Mouse (Mus musculus): ENCODE data around the gene Drp2.

The Drp2 gene

GRCm38 (mm10) chrX:134403863-134404583 is at the start of gene Drp2:
Drp2 (plus strand) TSS chrX:134404551.
- DNase-seq (ENCODE audit: low read depth, low spot score), result no peak

- DNase-seq (ENCODE audit: low read depth, low spot score), result no peak
Observed at GRCm38 (mm10) chrX:134359336-134359735, 45.0 kb upstream of the Drp2 start.

GRCm38 (mm10) chrX:134362156-134362555 is 42.2 kb upstream of the Drp2 start:
- no peak for DNase-seq (ENCODE audit: low read depth, low spot score)

GRCm38 (mm10) chrX:134365421-134365820 is 38.9 kb upstream of the Drp2 start:
- no peak for DNase-seq (ENCODE audit: low read depth, low spot score)

GRCm38 (mm10) chrX:134366547-134366946 is 37.8 kb upstream of the Drp2 start:
- no peak for DNase-seq (ENCODE audit: low read depth, low spot score)

- no peak for DNase-seq (ENCODE audit: low read depth, low spot score)
Observed at GRCm38 (mm10) chrX:134371279-134371678, 33.1 kb upstream of the Drp2 start.

- no peak for DNase-seq (ENCODE audit: low read depth, low spot score)
Observed at GRCm38 (mm10) chrX:134374190-134374589, 30.2 kb upstream of the Drp2 start.

- no peak for DNase-seq (ENCODE audit: low read depth, low spot score)
Observed at GRCm38 (mm10) chrX:134384896-134385295, 19.5 kb upstream of the Drp2 start.

- DNase-seq (ENCODE audit: low read depth, low spot score), result no peak
Observed at GRCm38 (mm10) chrX:134398972-134399371, 5.4 kb upstream of the Drp2 start.

- no peak for DNase-seq (ENCODE audit: low read depth, low spot score)
Observed at GRCm38 (mm10) chrX:134404584-134404955, 219 bp downstream of the Drp2 start.

GRCm38 (mm10) chrX:134409354-134409900 is 5.1 kb downstream of the Drp2 start:
- no peak for DNase-seq (ENCODE audit: low read depth, low spot score)

- DNase-seq (ENCODE audit: low read depth, low spot score), result no peak
Observed at GRCm38 (mm10) chrX:134412096-134412495, 7.7 kb downstream of the Drp2 start.

- DNase-seq (ENCODE audit: low read depth, low spot score), result no peak
Observed at GRCm38 (mm10) chrX:134420097-134420496, 15.7 kb downstream of the Drp2 start.

GRCm38 (mm10) chrX:134424263-134424662 is 19.9 kb downstream of the Drp2 start:
- DNase-seq (ENCODE audit: low read depth, low spot score), result no peak

- DNase-seq (ENCODE audit: low read depth, low spot score), result no peak
Observed at GRCm38 (mm10) chrX:134425798-134426197, 21.4 kb downstream of the Drp2 start.

- no peak for DNase-seq (ENCODE audit: low read depth, low spot score)
Observed at GRCm38 (mm10) chrX:134426819-134427218, 22.5 kb downstream of the Drp2 start.

GRCm38 (mm10) chrX:134427307-134427706 is 23.0 kb downstream of the Drp2 start:
- DNase-seq (ENCODE audit: low read depth, low spot score), result no peak

- no peak for DNase-seq (ENCODE audit: low read depth, low spot score)
Observed at GRCm38 (mm10) chrX:134474988-134475710, 70.8 kb downstream of the Drp2 start.

GRCm38 (mm10) chrX:134476290-134476689 is 71.9 kb downstream of the Drp2 start, which contains the start of gene Taf7l:
Taf7l (minus strand) TSS chrX:134476490.
- no peak for DNase-seq (ENCODE audit: low read depth, low spot score)

GRCm38 (mm10) chrX:134481720-134482119 is 77.4 kb downstream of the Drp2 start:
- no peak for DNase-seq (ENCODE audit: low read depth, low spot score)

- no peak for DNase-seq (ENCODE audit: low read depth, low spot score)
Observed at GRCm38 (mm10) chrX:134500651-134501050, 96.3 kb downstream of the Drp2 start.

All from brain, embryonic 18.5 days (tissue).